Mouse (Mus musculus) neural tube, embryonic 12.5 days (tissue): Measurements from ENCODE around the gene Plekhg5. TPM values are rescaled to one million over a fixed set of nuclear protein-coding genes. Genes with fewer than 3 reads are reported as not detected.

Experiments used
- polyA plus RNA-seq: library from polyadenylated mRNA; unstranded; fragments of >200 nt; fragmentation: Nextera tagmentation; extraction: Ambion mirVana; gene quantifications from 2 replicates; pipeline ENCODE4 v1.2.1, GENCODE M21; 2016

The Plekhg5 gene
- polyA plus RNA-seq, 1 experiment from 2014 or later, result 10.6 TPM

Other genes with a start within 250 kb of the Plekhg5 start
- gene Camta1, start 210.6 kb upstream of the Plekhg5 start, polyA plus RNA-seq, result 164 and 180 TPM in 2 replicates
- 84.0 and 91.4 TPM in 2 replicates for gene Dnajc11, start 138.8 kb upstream of the Plekhg5 start, polyA plus RNA-seq
- 32.2 and 36.2 TPM in 2 replicates for gene Thap3, start 83.5 kb upstream of the Plekhg5 start, polyA plus RNA-seq
- 30.5 and 31.3 TPM in 2 replicates for gene Phf13, start 76.2 kb upstream of the Plekhg5 start, polyA plus RNA-seq
- 7.2 and 7.6 TPM in 2 replicates for gene Klhl21, start 63.7 kb upstream of the Plekhg5 start, polyA plus RNA-seq
- gene Zbtb48, start 44.8 kb upstream of the Plekhg5 start, polyA plus RNA-seq, result 17.8 and 20.4 TPM in 2 replicates
- gene Tas1r1, start 33.9 kb upstream of the Plekhg5 start, polyA plus RNA-seq, result 1.2 and 1.4 TPM in 2 replicates
- gene Nol9, start 33.2 kb upstream of the Plekhg5 start, polyA plus RNA-seq, result 33.5 and 34.8 TPM in 2 replicates
- gene Tnfrsf25, start 43.4 kb downstream of the Plekhg5 start, polyA plus RNA-seq, result 0.80 and 1.2 TPM in 2 replicates
- 0.32 and 0.55 TPM in 2 replicates for gene Espn, start 79.9 kb downstream of the Plekhg5 start, polyA plus RNA-seq
- 0.24 and 1.7 TPM in 2 replicates for gene Hes2, start 86.4 kb downstream of the Plekhg5 start, polyA plus RNA-seq
- 191 and 213 TPM in 2 replicates for gene Acot7, start 105.6 kb downstream of the Plekhg5 start, polyA plus RNA-seq
- 13.9 and 15.5 TPM in 2 replicates for gene Gpr153, start 201.7 kb downstream of the Plekhg5 start, polyA plus RNA-seq
- 0.58 and 1.1 TPM in 2 replicates for gene Hes3, start 219.2 kb downstream of the Plekhg5 start, polyA plus RNA-seq
- 23.0 and 24.7 TPM in 2 replicates for gene Icmt, start 224.7 kb downstream of the Plekhg5 start, polyA plus RNA-seq
- gene Rnf207, start 246.5 kb downstream of the Plekhg5 start, polyA plus RNA-seq, result 5.8 and 7.3 TPM in 2 replicates